In the genomic region with DNA sequence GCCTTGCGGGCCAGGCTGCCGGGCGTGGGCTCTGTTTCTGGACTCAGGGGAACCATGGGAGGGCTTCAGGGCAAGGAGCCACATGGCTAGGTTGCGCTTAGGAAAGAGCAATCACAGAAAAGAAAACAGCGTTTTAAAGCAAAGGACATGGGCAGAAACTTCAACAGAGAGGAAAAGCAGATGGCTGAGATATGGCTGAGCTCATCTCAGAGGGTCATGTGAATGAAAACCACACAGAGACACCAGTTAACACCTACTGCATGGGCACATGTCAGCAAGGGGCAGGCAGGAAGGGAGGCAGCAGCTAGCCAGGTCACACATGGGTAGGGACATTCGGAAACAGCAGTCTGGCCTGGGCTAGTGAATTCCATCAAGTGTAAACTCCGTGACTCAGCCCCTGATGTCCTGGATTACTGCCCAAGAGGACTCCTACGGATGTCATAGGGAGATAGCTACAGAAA, we compare ENCODE assay signal across 9 mouse cellular contexts. TPM values are rescaled to one million over a fixed set of nuclear protein-coding genes. Genes with fewer than 3 reads are reported as not detected.
DNase-seq lines count a peak whose midpoint lies in the region; ATAC-seq and TF ChIP-seq lines count a peak whose summit lies in the region.
"Had no signal": no experiment of that assay in that cellular context is flagged by ENCODE, and none has a peak within 500 bp of the region (broad histone marks: within the 10 kb centered on the region; RNA-seq: fewer than 3 reads in every experiment).

No protein-coding gene starts in this region.

- H3K9me3 ChIP-seq in hindbrain, embryonic 12.5 days (replicated peaks), result no peaks in the 10 kb centered on the region
- no peaks in the 10 kb centered on the region for H3K9me3 ChIP-seq in hindbrain, embryonic 11.5 days (ENCODE audit: control insufficient read depth, low read length)
- no peaks in the 10 kb centered on the region for H3K9me3 ChIP-seq in limb, embryonic 10.5 days (replicated peaks)
- no peaks in the 10 kb centered on the region for H3K9me3 ChIP-seq in liver, embryonic 12.5 days (replicated peaks)
- H3K9me3 ChIP-seq: midbrain, embryonic 12.5 days had no signal

- no peak for TF ChIP-seq CTCF in Patski (IDR thresholded peaks at IDR 0.05)

- in situ Hi-C loops in Patski (cut with MboI; ENCODE audit: low pct_unique_long_range_greater_than_20kb), result loop anchor here (25.0 kb wide), 1 partner anchor 840 kb away; a partner anchor contains a TSS

- no peak overlapping the region for H3K4me2 ChIP-seq in hindbrain, embryonic 12.5 days (replicated peaks)
- no peak overlapping the region for H3K4me2 ChIP-seq in hindbrain, embryonic 11.5 days (replicated peaks; ENCODE audit: low read depth, low read length)
- H3K4me2 ChIP-seq in liver, embryonic 12.5 days, result no peak overlapping the region
- H3K4me2 ChIP-seq: midbrain, embryonic 12.5 days had no signal

- no peak for DNase-seq in hindbrain, embryonic 11.5 days (ENCODE audit: low spot score)
- DNase-seq in Patski (ENCODE audit: low read depth, low spot score), result peak; percentile 98
- DNase-seq in gastrocnemius, postnatal 25 days, result peak; percentile 77
- DNase-seq in limb, embryonic 10.5 days (ENCODE audit: low spot score), result no peak
- DNase-seq in embryo, embryonic 9.5 days (ENCODE audit: extremely low spot score), result no peak
- DNase-seq in thymus, postnatal 10 days (ENCODE audit: low spot score in 2 of 2), result no peak

- peaks cover 31% of the 10 kb centered on the region for H3K4me1 ChIP-seq in hindbrain, embryonic 12.5 days
- H3K4me1 ChIP-seq in hindbrain, embryonic 11.5 days (replicated peaks; ENCODE audit: control insufficient read depth, insufficient read depth, low read length), result peaks cover 4% of the 10 kb centered on the region; the same call in 1 of the 2 replicates
- peaks cover 53% of the 10 kb centered on the region for H3K4me1 ChIP-seq in limb, embryonic 10.5 days
- no peaks in the 10 kb centered on the region for H3K4me1 ChIP-seq in liver, embryonic 12.5 days

- no peak overlapping the region for H3K9ac ChIP-seq in hindbrain, embryonic 12.5 days
- no peak overlapping the region for H3K9ac ChIP-seq in hindbrain, embryonic 11.5 days (ENCODE audit: low read depth, low read length)
- H3K9ac ChIP-seq in liver, embryonic 12.5 days, result no peak overlapping the region
- H3K9ac ChIP-seq: midbrain, embryonic 12.5 days had no signal

- H3K27me3 ChIP-seq in hindbrain, embryonic 12.5 days, result peaks cover 8% of the 10 kb centered on the region
- H3K27me3 ChIP-seq in hindbrain, embryonic 11.5 days (ENCODE audit: control insufficient read depth, insufficient read depth, low read length), result no peaks in the 10 kb centered on the region
- H3K27me3 ChIP-seq in Patski, result no peaks in the 10 kb centered on the region
- no peaks in the 10 kb centered on the region for H3K27me3 ChIP-seq in limb, embryonic 10.5 days (ENCODE audit: low read depth, poor library complexity, severe bottlenecking)
- peaks cover 25% of the 10 kb centered on the region for H3K27me3 ChIP-seq in liver, embryonic 12.5 days (replicated peaks)

- H3K27ac ChIP-seq in hindbrain, embryonic 12.5 days, result peak overlapping the region; percentile 80; the same call in 1 of the 2 replicates
- no peak overlapping the region for H3K27ac ChIP-seq in hindbrain, embryonic 11.5 days (ENCODE audit: low read depth, low read length)
- H3K27ac ChIP-seq in limb, embryonic 10.5 days, result peak overlapping the region; percentile 95
- H3K27ac ChIP-seq in liver, embryonic 12.5 days, result no peak overlapping the region

- CTCF ChIA-PET in Patski (lab: Charles Lee), result interaction anchor here (1.2 to 1.9 kb wide), 3 partner anchors 16 to 56 kb away, joined by 3 to 7 read pairs (median 4); no protein-coding TSS in a partner anchor

- POLR2A ChIA-PET in Patski (lab: Charles Lee), result no interaction called here

- ATAC-seq in hindbrain, embryonic 12.5 days (ENCODE audit: low FRiP score), result no peak
- ATAC-seq in hindbrain, embryonic 11.5 days (ENCODE audit: low FRiP score), result no peak
- ATAC-seq in Patski, result peak; percentile 78
- no peak for ATAC-seq in liver, embryonic 12.5 days

- no peak overlapping the region for H3K4me3 ChIP-seq in hindbrain, embryonic 12.5 days
- no peak overlapping the region for H3K4me3 ChIP-seq in hindbrain, embryonic 11.5 days (ENCODE audit: low read depth, low read length)
- H3K4me3 ChIP-seq in limb, embryonic 10.5 days, result no peak overlapping the region
- no peak overlapping the region for H3K4me3 ChIP-seq in liver, embryonic 12.5 days
- H3K4me3 ChIP-seq: midbrain, embryonic 12.5 days had no signal

- H3K36me3 ChIP-seq in hindbrain, embryonic 12.5 days, result no peaks in the 10 kb centered on the region
- no peaks in the 10 kb centered on the region for H3K36me3 ChIP-seq in hindbrain, embryonic 11.5 days (ENCODE audit: control insufficient read depth, insufficient read depth, low read length)
- H3K36me3 ChIP-seq in limb, embryonic 10.5 days, result no peaks in the 10 kb centered on the region
- H3K36me3 ChIP-seq in liver, embryonic 12.5 days, result no peaks in the 10 kb centered on the region
- H3K36me3 ChIP-seq: midbrain, embryonic 12.5 days had no signal

- 73% methylated on average over 8 of the region's 8 CpGs for WGBS in hindbrain, embryonic 12.5 days
- 79% methylated on average over 8 of the region's 8 CpGs for WGBS in hindbrain, embryonic 11.5 days
- 83% methylated on average over 8 of the region's 8 CpGs for WGBS in limb, embryonic 10.5 days
- 64% methylated on average over 8 of the region's 8 CpGs for WGBS in liver, embryonic 12.5 days (ENCODE audit: insufficient replicate concordance)

RNA-seq across cellular contexts. Expression of a gene that starts 10.3 kb away (rescaled TPM):
- 100 and 102 TPM in 2 replicates for polyA plus RNA-seq in hindbrain, embryonic 12.5 days (2016; fragmentation: Nextera tagmentation; extraction: Ambion mirVana)
- 30.7 and 36.5 TPM in 2 replicates for polyA plus RNA-seq in hindbrain, embryonic 11.5 days (2014; fragmentation: Nextera tagmentation; extraction: Ambion mirVana)
- 2.9 TPM for polyA plus RNA-seq in Patski (2021)
- total RNA-seq in gastrocnemius, postnatal 25 days (2021), result 10 to 100 TPM; 47.7 to 50.2 TPM
- polyA plus RNA-seq in limb, embryonic 10.5 days (2016; fragmentation: Nextera tagmentation; extraction: Ambion mirVana), result 61.9 and 101 TPM in 2 replicates
- polyA plus RNA-seq in liver, embryonic 12.5 days (2016; fragmentation: Nextera tagmentation; extraction: Ambion mirVana), result 15.9 and 17.0 TPM in 2 replicates

RNA-seq across cellular contexts. Expression of a gene that starts 45.4 kb away (rescaled TPM):
- polyA plus RNA-seq in hindbrain, embryonic 12.5 days (2016; fragmentation: Nextera tagmentation; extraction: Ambion mirVana), result 18.8 and 23.2 TPM in 2 replicates
- 13.2 and 14.5 TPM in 2 replicates for polyA plus RNA-seq in hindbrain, embryonic 11.5 days (2014; fragmentation: Nextera tagmentation; extraction: Ambion mirVana)
- 77.2 TPM for polyA plus RNA-seq in Patski (2021)
- 1 to 10 TPM; 5.9 to 6.0 TPM for total RNA-seq in gastrocnemius, postnatal 25 days (2021)
- 10.0 and 12.8 TPM in 2 replicates for polyA plus RNA-seq in limb, embryonic 10.5 days (2016; fragmentation: Nextera tagmentation; extraction: Ambion mirVana)
- polyA plus RNA-seq in liver, embryonic 12.5 days (2016; fragmentation: Nextera tagmentation; extraction: Ambion mirVana), result 6.0 and 7.5 TPM in 2 replicates

Comparison
In these comparisons a context has a peak if more than half of its experiments do, and no peak if none do; other contexts are left out.
1. H3K27ac ChIP-seq: peak in hindbrain, embryonic 12.5 days (single experiment) and limb, embryonic 10.5 days (single experiment); none in hindbrain, embryonic 11.5 days (single experiment) and liver, embryonic 12.5 days (single experiment).
2. DNase-seq: peak in Patski (single experiment) and gastrocnemius, postnatal 25 days (single experiment); none in hindbrain, embryonic 11.5 days (single experiment), limb, embryonic 10.5 days (single experiment), embryo, embryonic 9.5 days (single experiment) and thymus, postnatal 10 days (0 of 2).